Mouse (Mus musculus): ENCODE measurements at regions not wholly inside any gene's neighbourhood (a gene's known extent, or its start where the extent isn't known, plus 50 kb on each side); places are given as distances from the start of the nearest gene placed in this dataset.

GRCm38 (mm10) chr15:67278869-67279268 is 778.2 kb upstream of the Lrrc6 start:
- DNase-seq, result no peak

GRCm38 (mm10) chr15:67275058-67275457 is 774.3 kb upstream of the Lrrc6 start:
- no peak for DNase-seq

GRCm38 (mm10) chr15:67272397-67272796 is 771.7 kb upstream of the Lrrc6 start:
- no peak for DNase-seq

- DNase-seq, result no peak
Observed at GRCm38 (mm10) chr15:67263723-67264122, 763.0 kb upstream of the Lrrc6 start.

- no peak for DNase-seq
Observed at GRCm38 (mm10) chr15:67263313-67263712, 762.6 kb upstream of the Lrrc6 start.

GRCm38 (mm10) chr15:67262269-67262668 is 761.6 kb upstream of the Lrrc6 start:
- no peak for DNase-seq

- no peak for DNase-seq
Observed at GRCm38 (mm10) chr15:67260666-67261065, 760.0 kb upstream of the Lrrc6 start.

- DNase-seq, result no peak
Observed at GRCm38 (mm10) chr15:67249147-67249546, 748.4 kb upstream of the Lrrc6 start.

GRCm38 (mm10) chr15:67248471-67248870 is 747.8 kb upstream of the Lrrc6 start:
- no peak for DNase-seq

- DNase-seq, result no peak
Observed at GRCm38 (mm10) chr15:67245658-67246268, 745.1 kb upstream of the Lrrc6 start.

- DNase-seq, result no peak
Observed at GRCm38 (mm10) chr15:67244908-67245657, 744.4 kb upstream of the Lrrc6 start.

GRCm38 (mm10) chr15:67235107-67235785 is 734.5 kb upstream of the Lrrc6 start:
- no peak for DNase-seq

- no peak for DNase-seq
Observed at GRCm38 (mm10) chr15:67229359-67229758, 728.6 kb upstream of the Lrrc6 start.

GRCm38 (mm10) chr15:67228633-67229032 is 727.9 kb upstream of the Lrrc6 start:
- DNase-seq, result no peak

GRCm38 (mm10) chr15:67227456-67228164 is 726.9 kb upstream of the Lrrc6 start:
- DNase-seq, result no peak

GRCm38 (mm10) chr15:67226900-67227299 is 726.2 kb upstream of the Lrrc6 start:
- DNase-seq, result no peak

Data from cerebellum, postnatal 36 days (tissue).